Mouse (Mus musculus): ENCODE results near the gene Sptb. TPM values are rescaled to one million over a fixed set of nuclear protein-coding genes. Genes with fewer than 3 reads are reported as not detected.

Sptb gene
- total and polyA plus RNA-seq, 3 experiments, result 17.9 to 85.1 (median 35.4) TPM

GRCm38 (mm10) chr12:76608997-76609565 lies 101.3 kb downstream of the Sptb start:
- no peak overlapping the region for H3K4me3 ChIP-seq (ENCODE audit: control insufficient read depth in 1 of 2, insufficient read depth in 1 of 2, low read depth in 2 of 2, low read length in 2 of 2)
- no peak overlapping the region for H3K27ac ChIP-seq (ENCODE audit: control insufficient read depth, low read depth, low read length)
- no peaks in the 10 kb centered on the region for H3K36me3 ChIP-seq (ENCODE audit: control insufficient read depth in 1 of 2, insufficient read depth in 2 of 2, low read length in 2 of 2)
- no peak overlapping the region for H3K9ac ChIP-seq (ENCODE audit: control insufficient read depth, low read depth, low read length, poor library complexity, severe bottlenecking)
- DNase-seq (ENCODE audit: low read depth, low spot score), result no peak
- no peaks in the 10 kb centered on the region for H3K27me3 ChIP-seq (ENCODE audit: control insufficient read depth in 1 of 2, insufficient read depth in 2 of 2, low read length in 2 of 2)
- no peaks in the 10 kb centered on the region for H3K4me1 ChIP-seq (ENCODE audit: control insufficient read depth in 1 of 2, insufficient read depth in 2 of 2, low read length in 2 of 2)
- no peaks in the 10 kb centered on the region for H3K9me3 ChIP-seq (replicated peaks; ENCODE audit: insufficient read depth, low read length)
- TF ChIP-seq POLR2AphosphoS2 (IDR thresholded peaks at IDR 0.05; ENCODE audit: low read length) (no peak), USF2 (IDR thresholded peaks at IDR 0.05; ENCODE audit: borderline replicate concordance in 1 of 2, insufficient read depth in 1 of 2, low read depth in 1 of 2, low read length in 2 of 2) (no peak), ZNF384 (IDR thresholded peaks at IDR 0.05; ENCODE audit: low read depth, low read length) (no peak), ZMIZ1 (IDR thresholded peaks at IDR 0.05; ENCODE audit: low read depth, low read length) (no peak), SMC3 (IDR thresholded peaks at IDR 0.05; ENCODE audit: low read depth, low read length) (no peak), UBTF (IDR thresholded peaks at IDR 0.05; ENCODE audit: borderline replicate concordance, insufficient read depth, low read depth, low read length) (no peak)
- no peaks in the 10 kb centered on the region for H3K79me2 ChIP-seq (ENCODE audit: control insufficient read depth, insufficient read depth, low read length, poor library complexity)

DNA sequence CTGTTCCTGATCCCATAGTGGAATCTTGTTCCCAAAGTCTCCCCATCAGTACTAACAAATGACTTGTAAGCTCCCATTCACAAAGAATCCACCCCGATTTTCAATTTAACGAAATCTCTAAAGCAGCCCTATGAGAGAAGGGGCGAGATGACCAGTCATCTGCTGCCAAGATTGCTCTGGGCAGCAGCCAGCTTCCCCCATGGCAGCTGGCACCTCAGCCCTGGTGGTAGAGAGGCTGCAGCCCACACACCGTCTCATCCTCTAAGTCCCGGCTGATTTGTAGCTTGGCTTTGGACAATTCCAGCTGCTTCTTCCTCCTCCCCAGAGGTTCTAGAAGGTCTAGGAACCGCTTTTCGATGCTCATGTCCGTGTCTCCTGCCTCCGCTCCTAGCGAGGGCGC lies 102.1 kb downstream of the Sptb start:
- Histone ChIP-seq H3K9ac (ENCODE audit: control insufficient read depth, low read depth, low read length, poor library complexity, severe bottlenecking) (no peak overlapping the region), H3K27ac (ENCODE audit: control insufficient read depth, low read depth, low read length) (no peak overlapping the region), H3K36me3 (ENCODE audit: control insufficient read depth in 1 of 2, insufficient read depth in 2 of 2, low read length in 2 of 2) (no peaks in the 10 kb centered on the region), H3K27me3 (ENCODE audit: control insufficient read depth in 1 of 2, insufficient read depth in 2 of 2, low read length in 2 of 2) (no peaks in the 10 kb centered on the region), H3K9me3 (replicated peaks; ENCODE audit: insufficient read depth, low read length) (no peaks in the 10 kb centered on the region), H3K4me3 (ENCODE audit: control insufficient read depth in 1 of 2, insufficient read depth in 1 of 2, low read depth in 2 of 2, low read length in 2 of 2) (no peak overlapping the region), H3K79me2 (ENCODE audit: control insufficient read depth, insufficient read depth, low read length, poor library complexity) (no peaks in the 10 kb centered on the region), H3K4me1 (ENCODE audit: control insufficient read depth in 1 of 2, insufficient read depth in 2 of 2, low read length in 2 of 2) (no peaks in the 10 kb centered on the region)
- TF ChIP-seq MAX (IDR thresholded peaks at IDR 0.05; ENCODE audit: low read length) (no peak), CHD2 (IDR thresholded peaks at IDR 0.05; ENCODE audit: low read length) (no peak), GABPA (IDR thresholded peaks at IDR 0.05; ENCODE audit: low read depth, low read length) (no peak), USF2 (IDR thresholded peaks at IDR 0.05; ENCODE audit: borderline replicate concordance in 1 of 2, insufficient read depth in 1 of 2, low read depth in 1 of 2, low read length in 2 of 2) (no peak), MYB (IDR thresholded peaks at IDR 0.05; ENCODE audit: low read depth, low read length) (no peak), SIN3A (IDR thresholded peaks at IDR 0.05; ENCODE audit: low read length) (no peak), GATA1 (IDR thresholded peaks at IDR 0.05; ENCODE audit: low read depth, low read length) (no peak), ELF1 (IDR thresholded peaks at IDR 0.05; ENCODE audit: low read depth, low read length) (no peak), TCF12 (IDR thresholded peaks at IDR 0.05; ENCODE audit: low read depth, low read length) (no peak), HCFC1 (IDR thresholded peaks at IDR 0.05; ENCODE audit: low read depth, low read length) (no peak), ZKSCAN1 (IDR thresholded peaks at IDR 0.05; ENCODE audit: low read depth, low read length) (no peak), JUND (IDR thresholded peaks at IDR 0.05; ENCODE audit: low read depth, low read length) (no peak), MAFK (IDR thresholded peaks at IDR 0.05; ENCODE audit: borderline replicate concordance, low read depth, low read length) (no peak)
- no peak for DNase-seq (ENCODE audit: low read depth, low spot score)

All from MEL (cell line).